ENCODE assay signal across 33 mouse cellular contexts in the genomic region with DNA sequence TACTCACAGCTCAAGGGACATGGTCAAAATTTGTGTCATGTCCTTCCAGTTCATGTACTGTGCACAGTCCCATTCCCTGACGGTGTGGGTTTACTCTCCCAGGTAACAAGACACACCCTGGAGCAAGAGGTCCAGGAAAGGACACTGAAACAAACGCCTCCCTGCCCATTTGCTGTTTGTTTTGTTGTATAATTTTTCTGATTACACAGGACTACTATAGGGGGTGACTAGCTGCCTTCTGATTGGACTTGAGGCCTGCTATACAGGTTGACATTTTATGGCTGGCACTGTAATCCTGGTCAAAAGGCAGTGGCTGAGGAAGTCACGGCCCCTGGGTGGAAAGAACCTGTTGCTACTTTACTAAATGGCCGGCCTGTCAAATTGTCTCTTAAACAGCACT. TPM values are rescaled to one million over a fixed set of nuclear protein-coding genes. Genes with fewer than 3 reads are reported as not detected.
"Had no signal": no experiment of that assay in that cellular context is flagged by ENCODE, and none has a peak within 500 bp of the region (broad histone marks: within the 10 kb centered on the region; RNA-seq: fewer than 3 reads in every experiment).

No protein-coding gene starts in this region.

- ATAC-seq: inflammation-experienced regulatory T-cells, adult 6 months had no signal

- H3K36me3 ChIP-seq: limb, embryonic 10.5 days; limb, embryonic 13.5 days; liver, embryonic 13.5 days; lung, embryonic 15.5 days; stomach, embryonic 15.5 days had no signal

- H3K27ac ChIP-seq: layer of hippocampus, adult 2 months; limb, embryonic 10.5 days; limb, embryonic 13.5 days; liver, embryonic 13.5 days; lung, embryonic 15.5 days; stomach, embryonic 15.5 days had no signal

- H3K4me3 ChIP-seq: layer of hippocampus, adult 2 months; limb, embryonic 10.5 days; limb, embryonic 13.5 days; liver, embryonic 13.5 days; lung, embryonic 15.5 days; stomach, embryonic 15.5 days had no signal

- H3K9me3 ChIP-seq: limb, embryonic 10.5 days; limb, embryonic 13.5 days; liver, embryonic 13.5 days; lung, embryonic 15.5 days; stomach, embryonic 15.5 days had no signal

- H3K4me2 ChIP-seq: limb, embryonic 13.5 days; liver, embryonic 13.5 days; lung, embryonic 15.5 days; midbrain, embryonic 11.5 days; stomach, embryonic 15.5 days had no signal

- H3K4me1 ChIP-seq: limb, embryonic 10.5 days; limb, embryonic 13.5 days; liver, embryonic 13.5 days; lung, embryonic 15.5 days; stomach, embryonic 15.5 days had no signal

- DNase-seq: kidney, adult 18-20 months; kidney, adult 9 months; kidney, postnatal 14 days; kidney, postnatal 4 days; layer of hippocampus, adult 9-11 months; liver; liver, embryonic 13.5 days; lung, postnatal 10 days; lung, postnatal 4 days; midbrain, embryonic 14.5 days; right cerebral cortex, adult 18-20 months; right cerebral cortex, postnatal 14 days; right cerebral cortex, postnatal 4 days; spleen, adult 18-20 months; thymus, adult 2 months; thymus, postnatal 14 days; thymus, postnatal 4 days had no signal

- H3K9ac ChIP-seq: limb, embryonic 13.5 days; liver, embryonic 13.5 days; lung, embryonic 15.5 days; stomach, embryonic 15.5 days had no signal

- H3K27me3 ChIP-seq: limb, embryonic 13.5 days; liver, embryonic 13.5 days; lung, embryonic 15.5 days; stomach, embryonic 15.5 days had no signal

RNA-seq across cellular contexts. Expression of gene Aqp12, which starts 16.2 kb away (rescaled TPM):
- total RNA-seq: layer of hippocampus, adult 2 months; layer of hippocampus, postnatal 25 days; left cerebral cortex, adult 18-20 months; left cerebral cortex, postnatal 25 days; megakaryocyte progenitor cell, adult 5-6 weeks; megakaryocyte-erythroid progenitor cell, adult 5-6 weeks; midbrain, postnatal 0 days had no signal
- polyA plus RNA-seq: inflammation-experienced regulatory T-cells, adult 6 months; kidney, embryonic 16.5 days; limb, embryonic 10.5 days; limb, embryonic 13.5 days; liver, embryonic 13.5 days; lung, embryonic 15.5 days; midbrain, embryonic 11.5 days; midbrain, embryonic 14.5 days; midbrain, postnatal 0 days; neural tube, embryonic 11.5 days; neural tube, embryonic 14.5 days had no signal

RNA-seq across cellular contexts. Expression of gene Gpr35, which starts 39.2 kb away (rescaled TPM):
- polyA plus RNA-seq: midbrain, embryonic 11.5 days had no signal
